Mouse (Mus musculus): ENCODE results near the gene Htr2a. TPM values are rescaled to one million over a fixed set of nuclear protein-coding genes. Genes with fewer than 3 reads are reported as not detected.

Htr2a gene
- polyA plus RNA-seq, 1 experiment from 2014 or later = 0.68 TPM

DNA sequence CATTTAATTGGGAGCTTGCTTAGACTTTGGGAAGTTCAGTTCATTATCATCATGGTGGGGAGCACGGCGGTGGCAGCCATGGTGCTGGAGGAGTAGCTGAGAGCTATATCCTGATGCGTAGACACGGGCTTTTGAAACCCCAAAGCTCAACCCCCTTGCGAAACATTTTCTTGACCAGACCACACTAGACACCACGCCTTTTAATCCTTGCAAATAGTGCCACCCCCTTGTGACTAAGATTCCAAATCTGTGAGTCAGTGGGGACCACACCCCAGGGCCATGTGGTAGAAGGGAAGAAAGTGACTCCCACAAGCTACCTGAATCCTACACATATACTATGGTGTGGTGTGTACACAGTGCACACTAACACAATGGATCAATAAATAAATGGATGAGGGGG, 96.2 kb downstream of the Htr2a start:
- no peak for TF ChIP-seq CTCF (IDR thresholded peaks at IDR 0.05)
- in situ Hi-C loops (cut with MboI; ENCODE audit: low pct_unique_long_range_greater_than_20kb) = no loop called here
- ATAC-seq (no peak), DNase-seq (ENCODE audit: low read depth, low spot score) (no peak)
- POLR2A ChIA-PET = no interaction called here
- H3K27me3 ChIP-seq = no peaks in the 10 kb centered on the region
- CTCF ChIA-PET = no interaction called here

Other genes with a start within 250 kb of the Htr2a start
- gene Esd, start 91.5 kb downstream of the Htr2a start, polyA plus RNA-seq (2021) = 242 TPM